Mouse (Mus musculus): ENCODE data around the gene Gm8882. TPM values are rescaled to one million over a fixed set of nuclear protein-coding genes. Genes with fewer than 3 reads are reported as not detected.
"Not testable (repeated sequence)": the region's sequence is repeated elsewhere in the genome, so short reads cannot be mapped to it uniquely, and the experiment has no call there.

Gene Gm8882
- not detected in 2 replicates for total RNA-seq (2021)
- long read RNA-seq, experiment 1 = 0 reads
- long read RNA-seq, experiment 2 = 0 reads

GRCm38 (mm10) chr6:132364034-132364433, at the start of gene Gm8882:
TSS of gene Gm8882 (minus strand) at chr6:132364134.
- not testable (repeated sequence) for DNase-seq

DNA sequence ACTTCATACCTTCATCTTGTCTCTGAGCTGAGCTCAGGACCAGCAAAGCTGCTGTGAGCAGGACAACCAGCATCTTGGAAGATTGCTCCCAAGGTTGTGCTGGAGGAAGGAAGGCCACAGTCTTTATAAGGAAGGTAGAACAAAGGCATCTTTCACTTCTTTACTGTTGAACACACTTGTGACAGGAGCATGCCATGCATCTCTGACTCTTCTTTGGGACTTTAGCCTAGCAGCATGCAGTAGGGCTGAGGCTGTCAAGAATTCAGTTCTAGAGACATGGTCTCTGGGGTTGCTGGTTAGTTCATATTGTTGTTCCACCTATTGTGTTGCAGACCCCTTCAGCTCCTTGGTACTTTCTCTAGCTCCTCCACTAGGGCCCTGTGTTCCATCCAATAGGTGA, 49.3 kb downstream of the Gm8882 start, which contains the start of gene Prpmp5:
Gene Prpmp5, minus strand, starts transcription at position 101 of the 400 bp plus-strand sequence.
- DNase-seq = not testable (repeated sequence)

Other genes starting within 250 kb of the Gm8882 start
- gene Prb1, start 153.6 kb downstream of the Gm8882 start, total RNA-seq (2021) = not detected in 2 replicates
- gene Prpmp5, start 49.4 kb downstream of the Gm8882 start, total RNA-seq (2021) = not detected in 2 replicates
- not detected in 2 replicates for gene Prh1, start 205.7 kb upstream of the Gm8882 start, total RNA-seq (2021)
- not detected in 2 replicates for gene Prp2, start 231.8 kb upstream of the Gm8882 start, total RNA-seq (2021)